Mouse (Mus musculus): ENCODE results near the gene Mapre3.

Gene Mapre3

DNA sequence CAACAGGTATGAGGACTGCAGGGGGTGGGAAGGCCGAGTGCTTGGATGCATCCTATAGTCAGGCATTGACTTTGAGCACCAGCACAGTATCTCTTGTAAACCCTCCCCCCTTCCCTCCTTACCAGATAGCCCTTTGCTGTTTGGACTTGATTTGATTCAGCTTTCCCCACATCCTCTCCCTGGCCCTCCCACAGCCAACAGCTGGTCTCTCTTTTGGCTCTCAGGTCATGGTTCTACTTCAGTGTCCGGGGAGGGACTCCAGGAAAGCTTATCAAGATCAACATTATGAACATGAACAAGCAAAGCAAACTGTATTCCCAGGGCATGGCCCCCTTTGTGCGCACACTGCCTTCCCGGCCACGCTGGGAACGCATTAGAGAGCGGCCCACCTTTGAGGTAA lies 75.9 kb downstream of the Mapre3 start:
- TF ChIP-seq POU5F1 (IDR thresholded peaks at IDR 0.05; ENCODE audit: borderline replicate concordance, low read length) (no peak), CTCF (conservative IDR thresholded peaks at IDR 0.05; ENCODE audit: low read length) (no peak), NANOG (IDR thresholded peaks at IDR 0.05; ENCODE audit: borderline replicate concordance, low read length) (no peak)
- H3K4me1 ChIP-seq (replicated peaks; ENCODE audit: low read depth, low read length) = peaks cover 50% of the 10 kb centered on the region
- H3K27me3 ChIP-seq (ENCODE audit: insufficient read depth, low read length) = no peaks in the 10 kb centered on the region
- peak overlapping the region; percentile 91 for H3K4me3 ChIP-seq (replicated peaks; ENCODE audit: low read length)
- H3K36me3 ChIP-seq (ENCODE audit: insufficient read depth, low read length) = peaks cover 54% of the 10 kb centered on the region
- no peaks in the 10 kb centered on the region for H3K9me3 ChIP-seq (ENCODE audit: low read length)

DNA sequence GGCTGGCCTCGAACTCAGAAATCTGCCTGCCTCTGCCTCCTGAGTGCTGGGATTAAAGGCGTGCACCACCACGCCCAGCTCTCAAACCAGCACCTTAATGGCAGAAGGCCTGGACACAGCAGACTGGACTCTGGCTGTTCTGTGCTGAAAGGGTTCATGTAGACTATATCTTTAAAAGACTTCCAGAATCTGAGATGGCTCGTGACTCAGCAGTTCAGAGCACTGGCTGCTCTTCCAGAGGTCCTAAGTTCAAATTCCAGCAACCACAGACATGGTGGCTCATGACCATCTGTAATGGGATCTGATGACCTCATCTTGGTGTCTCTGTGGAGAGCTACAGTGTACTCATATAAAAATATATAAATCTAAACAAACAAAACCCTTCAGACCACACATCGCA lies 87.4 kb downstream of the Mapre3 start:
- Histone ChIP-seq H3K9me3 (ENCODE audit: low read length) (no peaks in the 10 kb centered on the region), H3K27me3 (ENCODE audit: insufficient read depth, low read length) (no peaks in the 10 kb centered on the region), H3K4me3 (replicated peaks; ENCODE audit: low read length) (no peak overlapping the region), H3K4me1 (replicated peaks; ENCODE audit: low read depth, low read length) (peaks cover 96% of the 10 kb centered on the region), H3K36me3 (ENCODE audit: insufficient read depth, low read length) (peaks cover 90% of the 10 kb centered on the region)
- TF ChIP-seq CTCF (conservative IDR thresholded peaks at IDR 0.05; ENCODE audit: low read length) (no peak), NANOG (IDR thresholded peaks at IDR 0.05; ENCODE audit: borderline replicate concordance, low read length) (no peak), POU5F1 (IDR thresholded peaks at IDR 0.05; ENCODE audit: borderline replicate concordance, low read length) (no peak)

DNA sequence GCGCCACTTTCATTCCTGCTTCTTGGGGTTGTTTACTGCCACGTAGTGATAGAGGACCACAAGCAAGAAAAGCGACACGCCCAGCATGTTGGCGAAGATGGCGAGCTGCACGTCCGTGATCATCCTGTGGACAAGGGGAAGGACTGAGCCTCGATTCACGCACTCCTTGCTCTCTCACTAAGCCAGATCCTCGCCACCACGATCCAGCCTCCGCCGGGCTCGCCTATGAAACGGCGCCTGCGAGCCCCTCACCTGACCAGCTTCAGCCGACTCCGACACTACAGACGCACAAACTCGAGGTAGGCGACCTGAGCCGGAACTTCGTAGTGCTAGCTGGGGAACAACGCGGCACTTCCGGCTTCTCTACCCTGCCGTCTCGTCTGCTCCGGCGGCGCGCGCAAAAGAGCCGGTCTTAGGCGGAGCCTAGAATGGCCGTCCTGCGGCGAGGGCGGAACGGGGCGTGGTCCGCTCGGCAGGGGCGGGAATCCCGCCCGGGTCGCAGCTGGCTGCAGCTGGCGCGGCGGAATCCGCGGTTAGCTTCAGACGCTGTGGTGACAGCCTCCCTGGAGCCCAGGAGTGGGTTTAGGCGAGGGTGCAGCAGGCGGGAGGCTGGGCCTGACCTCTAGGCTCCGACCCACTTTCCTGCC lies 93.1 kb downstream of the Mapre3 start, which contains the start of gene Ost4:
Ost4 (minus strand) TSS at position 376 of the 647 bp plus-strand sequence.
- Histone ChIP-seq H3K4me1 (replicated peaks; ENCODE audit: low read depth, low read length) (peaks cover 70% of the 10 kb centered on the region), H3K4me3 (replicated peaks; ENCODE audit: low read length) (peak within 1 kb of the TSS; percentile 92), H3K27me3 (ENCODE audit: insufficient read depth, low read length) (0 out of 2 replicates have a peak, but pooled peaks cover 4% of the 10 kb centered on the region), H3K9me3 (ENCODE audit: low read length) (no peaks in the 10 kb centered on the region), H3K36me3 (ENCODE audit: insufficient read depth, low read length) (peaks cover 38% of the 10 kb centered on the region)
- TF ChIP-seq POU5F1 (IDR thresholded peaks at IDR 0.05; ENCODE audit: borderline replicate concordance, low read length) (no peak), NANOG (IDR thresholded peaks at IDR 0.05; ENCODE audit: borderline replicate concordance, low read length) (no peak), CTCF (conservative IDR thresholded peaks at IDR 0.05; ENCODE audit: low read length) (no peak)

- Histone ChIP-seq H3K36me3 (ENCODE audit: insufficient read depth, low read length) (peaks cover 27% of the 10 kb centered on the region), H3K4me1 (replicated peaks; ENCODE audit: low read depth, low read length) (peaks cover 70% of the 10 kb centered on the region), H3K27me3 (ENCODE audit: insufficient read depth, low read length) (0 out of 2 replicates have a peak, but pooled peaks cover 4% of the 10 kb centered on the region), H3K4me3 (replicated peaks; ENCODE audit: low read length) (peak overlapping the region; percentile 92), H3K9me3 (ENCODE audit: low read length) (no peaks in the 10 kb centered on the region)
- no peak for TF ChIP-seq NANOG (IDR thresholded peaks at IDR 0.05; ENCODE audit: borderline replicate concordance, low read length)
- no peak for TF ChIP-seq CTCF (conservative IDR thresholded peaks at IDR 0.05; ENCODE audit: low read length)
- no peak for TF ChIP-seq POU5F1 (IDR thresholded peaks at IDR 0.05; ENCODE audit: borderline replicate concordance, low read length)
These were observed 94.2 kb downstream of the Mapre3 start for GRCm38 (mm10) chr5:30908426-30909299.

DNA sequence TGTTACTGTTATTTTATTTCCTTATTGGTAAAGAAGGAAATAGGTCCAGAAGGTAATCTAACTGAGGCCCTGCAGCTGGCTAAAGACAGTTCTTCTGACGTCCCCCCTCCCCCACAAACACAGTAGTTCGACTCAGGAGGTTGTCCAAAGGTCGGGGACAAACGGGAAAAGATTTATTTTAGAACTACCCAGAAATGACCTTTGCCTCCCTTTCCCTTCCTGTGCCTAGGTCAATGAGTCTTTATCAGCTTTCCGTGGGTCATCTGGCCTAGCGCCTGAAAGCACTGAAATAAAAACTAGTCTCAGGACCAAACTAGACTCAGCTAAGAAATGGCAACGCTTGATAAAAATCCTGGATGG lies 94.8 kb downstream of the Mapre3 start:
- TF ChIP-seq NANOG (IDR thresholded peaks at IDR 0.05; ENCODE audit: borderline replicate concordance, low read length) (no peak), POU5F1 (IDR thresholded peaks at IDR 0.05; ENCODE audit: borderline replicate concordance, low read length) (no peak), CTCF (conservative IDR thresholded peaks at IDR 0.05; ENCODE audit: low read length) (no peak)
- Histone ChIP-seq H3K4me1 (replicated peaks; ENCODE audit: low read depth, low read length) (peaks cover 70% of the 10 kb centered on the region), H3K4me3 (replicated peaks; ENCODE audit: low read length) (no peak overlapping the region), H3K9me3 (ENCODE audit: low read length) (no peaks in the 10 kb centered on the region), H3K27me3 (ENCODE audit: insufficient read depth, low read length) (0 out of 2 replicates have a peak, but pooled peaks cover 4% of the 10 kb centered on the region), H3K36me3 (ENCODE audit: insufficient read depth, low read length) (peaks cover 20% of the 10 kb centered on the region)

- H3K4me1 ChIP-seq (replicated peaks; ENCODE audit: low read depth, low read length) = peaks cover 68% of the 10 kb centered on the region
- TF ChIP-seq POU5F1 (IDR thresholded peaks at IDR 0.05; ENCODE audit: borderline replicate concordance, low read length) = no peak
- no peak for TF ChIP-seq NANOG (IDR thresholded peaks at IDR 0.05; ENCODE audit: borderline replicate concordance, low read length)
- TF ChIP-seq CTCF (conservative IDR thresholded peaks at IDR 0.05; ENCODE audit: low read length) = no peak
- no peaks in the 10 kb centered on the region for H3K9me3 ChIP-seq (ENCODE audit: low read length)
- H3K27me3 ChIP-seq (ENCODE audit: insufficient read depth, low read length) = 0 out of 2 replicates have a peak, but pooled peaks cover 4% of the 10 kb centered on the region
- no peak overlapping the region for H3K4me3 ChIP-seq (replicated peaks; ENCODE audit: low read length)
- H3K36me3 ChIP-seq (ENCODE audit: insufficient read depth, low read length) = peaks cover 15% of the 10 kb centered on the region
These were observed 95.4 kb downstream of the Mapre3 start for GRCm38 (mm10) chr5:30909863-30910262.

GRCm38 (mm10) chr5:30910481-30910880 lies 96.0 kb downstream of the Mapre3 start:
- TF ChIP-seq NANOG (IDR thresholded peaks at IDR 0.05; ENCODE audit: borderline replicate concordance, low read length) = no peak
- no peak for TF ChIP-seq CTCF (conservative IDR thresholded peaks at IDR 0.05; ENCODE audit: low read length)
- TF ChIP-seq POU5F1 (IDR thresholded peaks at IDR 0.05; ENCODE audit: borderline replicate concordance, low read length) = no peak
- H3K9me3 ChIP-seq (ENCODE audit: low read length) = no peaks in the 10 kb centered on the region
- H3K4me3 ChIP-seq (replicated peaks; ENCODE audit: low read length) = no peak overlapping the region
- 0 out of 2 replicates have a peak, but pooled peaks cover 4% of the 10 kb centered on the region for H3K27me3 ChIP-seq (ENCODE audit: insufficient read depth, low read length)
- H3K36me3 ChIP-seq (ENCODE audit: insufficient read depth, low read length) = peaks cover 8% of the 10 kb centered on the region
- peaks cover 68% of the 10 kb centered on the region for H3K4me1 ChIP-seq (replicated peaks; ENCODE audit: low read depth, low read length)

- Histone ChIP-seq H3K9me3 (ENCODE audit: low read length) (no peaks in the 10 kb centered on the region), H3K4me1 (replicated peaks; ENCODE audit: low read depth, low read length) (peaks cover 67% of the 10 kb centered on the region), H3K36me3 (ENCODE audit: insufficient read depth, low read length) (no peaks in the 10 kb centered on the region), H3K27me3 (ENCODE audit: insufficient read depth, low read length) (0 out of 2 replicates have a peak, but pooled peaks cover 4% of the 10 kb centered on the region), H3K4me3 (replicated peaks; ENCODE audit: low read length) (no peak overlapping the region)
- TF ChIP-seq CTCF (conservative IDR thresholded peaks at IDR 0.05; ENCODE audit: low read length) (no peak), NANOG (IDR thresholded peaks at IDR 0.05; ENCODE audit: borderline replicate concordance, low read length) (no peak), POU5F1 (IDR thresholded peaks at IDR 0.05; ENCODE audit: borderline replicate concordance, low read length) (no peak)
These were observed 97.7 kb downstream of the Mapre3 start for GRCm38 (mm10) chr5:30912156-30912555.

Measured in E14TG2a.4 (cell line).